Mouse (Mus musculus): ENCODE data around the gene Defb36. TPM values are rescaled to one million over a fixed set of nuclear protein-coding genes. Genes with fewer than 3 reads are reported as not detected.
A peak's percentile ranks its signal among the peaks of the same experiment; 100 is the strongest.

Defb36 gene
- not detected for total RNA-seq (2021)
- long read RNA-seq, experiment 1: 0 reads
- long read RNA-seq, experiment 2: 0 reads

GRCm38 (mm10) chr2:152604057-152604456 is at the start of gene Defb36:
TSS of gene Defb36 (plus strand) at chr2:152604327.
- peak; percentile 29 to 39 for DNase-seq (ENCODE audit: low spot score in 2 of 2)

- no peak for DNase-seq (ENCODE audit: low spot score in 2 of 2)
Measured at GRCm38 (mm10) chr2:152556655-152557054, 47.5 kb upstream of the Defb36 start.

- no peak for DNase-seq (ENCODE audit: low spot score in 2 of 2)
Measured at GRCm38 (mm10) chr2:152569038-152569437, 35.1 kb upstream of the Defb36 start, which contains the start of gene Gm17416. TSS of gene Gm17416 (plus strand) at chr2:152569338.

GRCm38 (mm10) chr2:152569881-152570280 is 34.2 kb upstream of the Defb36 start:
- no peak for DNase-seq (ENCODE audit: low spot score in 2 of 2)

GRCm38 (mm10) chr2:152570313-152570712 is 33.8 kb upstream of the Defb36 start:
- no peak for DNase-seq (ENCODE audit: low spot score in 2 of 2)

- no peak for DNase-seq (ENCODE audit: low spot score in 2 of 2)
Measured at GRCm38 (mm10) chr2:152572114-152572794, 31.9 kb upstream of the Defb36 start, which contains the start of gene Defb21. TSS of gene Defb21 (plus strand) at chr2:152572744.

- no peak for DNase-seq (ENCODE audit: low spot score in 2 of 2)
Measured at GRCm38 (mm10) chr2:152573484-152573883, 30.6 kb upstream of the Defb36 start.

- no peak for DNase-seq (ENCODE audit: low spot score in 2 of 2)
Measured at GRCm38 (mm10) chr2:152580107-152580506, 24.0 kb upstream of the Defb36 start, which contains the start of gene Defb19. TSS of gene Defb19 (minus strand) at chr2:152580312.

- no peak for DNase-seq (ENCODE audit: low spot score in 2 of 2)
Measured at GRCm38 (mm10) chr2:152580612-152581011, 23.5 kb upstream of the Defb36 start.

- no peak for DNase-seq (ENCODE audit: low spot score in 2 of 2)
Measured at GRCm38 (mm10) chr2:152586926-152587560, 17.1 kb upstream of the Defb36 start.

- DNase-seq (ENCODE audit: low spot score in 2 of 2): no peak
Measured at GRCm38 (mm10) chr2:152588450-152588849, 15.7 kb upstream of the Defb36 start.

GRCm38 (mm10) chr2:152589021-152589420 is 15.1 kb upstream of the Defb36 start:
- DNase-seq (ENCODE audit: low spot score in 2 of 2): no peak

GRCm38 (mm10) chr2:152599299-152599698 is 4.8 kb upstream of the Defb36 start, which contains the start of gene Defb45:
TSS of gene Defb45 (minus strand) at chr2:152599399.
- DNase-seq (ENCODE audit: low spot score in 2 of 2): no peak

- no peak for DNase-seq (ENCODE audit: low spot score in 2 of 2)
Measured at GRCm38 (mm10) chr2:152600076-152600475, 4.1 kb upstream of the Defb36 start.

- no peak for DNase-seq (ENCODE audit: low spot score in 2 of 2)
Measured at GRCm38 (mm10) chr2:152601275-152601960, 2.7 kb upstream of the Defb36 start.

- DNase-seq (ENCODE audit: low spot score in 2 of 2): no peak
Measured at GRCm38 (mm10) chr2:152607746-152608145, 3.6 kb downstream of the Defb36 start.

GRCm38 (mm10) chr2:152608719-152609118 is 4.6 kb downstream of the Defb36 start:
- no peak for DNase-seq (ENCODE audit: low spot score in 2 of 2)

GRCm38 (mm10) chr2:152612193-152612592 is 8.1 kb downstream of the Defb36 start:
- DNase-seq (ENCODE audit: low spot score in 2 of 2): no peak

- DNase-seq (ENCODE audit: low spot score in 2 of 2): peak; percentile 47 to 60
Measured at GRCm38 (mm10) chr2:152615563-152615962, 11.4 kb downstream of the Defb36 start.

GRCm38 (mm10) chr2:152616470-152616869 is 12.3 kb downstream of the Defb36 start:
- DNase-seq (ENCODE audit: low spot score in 2 of 2): no peak

GRCm38 (mm10) chr2:152617374-152617773 is 13.2 kb downstream of the Defb36 start:
- no peak for DNase-seq (ENCODE audit: low spot score in 2 of 2)
